Mouse (Mus musculus) hindbrain, postnatal 0 days (tissue): Measurements from ENCODE around the gene Epb41. TPM values are rescaled to one million over a fixed set of nuclear protein-coding genes. Genes with fewer than 3 reads are reported as not detected.

Experiments
- ATAC-seq: fragments of 200-750 bp; cut with Nextera tagmentation; 2 replicates; pipeline ENCODE4 v1.8.0; 2017; ENCODE audit warnings: mild to moderate bottlenecking, moderate TSS enrichment, moderate library complexity
- DNase-seq: peaks from one replicate; pipeline ENCODE4 v3.0.0-alpha.2; 2015; ENCODE audit warnings: low spot score
- H3K27ac ChIP-seq: fragments of 300-500 bp; sonication (generic); 2 replicates; pipeline ENCODE4 v1.5.1; 2014; ENCODE audit warnings: mild to moderate bottlenecking
- H3K27me3 ChIP-seq: fragments of 300-500 bp; sonication (generic); 2 replicates; pipeline ENCODE4 v1.6.1; 2014; ENCODE audit warnings: low read length, mixed read lengths; ENCODE audit not compliant: insufficient read depth
- H3K36me3 ChIP-seq: fragments of 300-500 bp; sonication (generic); 2 replicates; pipeline ENCODE4 v1.6.1; 2014; ENCODE audit warnings: low read length, mixed read lengths; ENCODE audit not compliant: insufficient read depth
- H3K4me1 ChIP-seq: fragments of 300-500 bp; sonication (generic); 2 replicates; pipeline ENCODE4 v1.6.1; 2014; ENCODE audit warnings: antibody characterized with exemption, low read length, mixed read lengths; ENCODE audit not compliant: insufficient read depth
- H3K4me2 ChIP-seq: fragments of 300-500 bp; sonication (generic); 2 replicates; pipeline ENCODE4 v1.6.1; 2014; ENCODE audit warnings: low read depth, mild to moderate bottlenecking, low read length, moderate library complexity, mixed read lengths
- H3K4me3 ChIP-seq: fragments of 300-500 bp; sonication (generic); 2 replicates; pipeline ENCODE4 v1.5.1; 2014; ENCODE audit warnings: low read length
- H3K9ac ChIP-seq: fragments of 300-500 bp; sonication (generic); replicated peaks from 2 replicates; pipeline ENCODE4 v1.6.1; 2014; ENCODE audit warnings: mild to moderate bottlenecking, low read length, moderate library complexity, mixed read lengths
- H3K9me3 ChIP-seq: fragments of 300-500 bp; sonication (generic); 2 replicates; pipeline ENCODE4 v1.6.1; 2016; ENCODE audit warnings: low read length, mixed read lengths
- CTCF ChIP-seq: IDR thresholded peaks from 2 replicates; pipeline ENCODE4 v1.5.1; 2016; ENCODE audit warnings: antibody characterized with exemption, control low read depth, low read depth
- WGBS: fragments of 180-500 bp; shearing (Covaris S2); extraction: QIAGEN DNeasy Blood & Tissue Kit; methylation state at CpG from one replicate; pipeline ENCODE4 v1.1.7; 2014; 5-methylcytosine and 5-hydroxymethylcytosine counted together
- polyA plus RNA-seq: library from polyadenylated mRNA; unstranded; fragments of >200 nt; fragmentation: Nextera tagmentation; extraction: Ambion mirVana; gene quantifications from 2 replicates; pipeline ENCODE4 v1.2.1, GENCODE M21; 2015
- total RNA-seq: library from RNA; depleted of rRNA; stranded (reverse); fragments of >200 nt; gene quantifications from 2 replicates; pipeline ENCODE4 v1.2.3, GENCODE M21; 2014

Epb41 gene
- total and polyA plus RNA-seq, 2 experiments from 2014 or later = 33.3 to 69.7 TPM

- Histone ChIP-seq H3K27ac (no peak overlapping the region), H3K4me2 (no peak overlapping the region), H3K9me3 (no peaks in the 10 kb centered on the region), H3K4me3 (no peak overlapping the region), H3K9ac (no peak overlapping the region), H3K4me1 (no peaks in the 10 kb centered on the region; the same call in 1 of the 2 replicates), H3K27me3 (no peaks in the 10 kb centered on the region), H3K36me3 (no peaks in the 10 kb centered on the region)
- no peak for ATAC-seq
- no peak for DNase-seq
- no peak for TF ChIP-seq CTCF
- 90% methylated on average over 2 of the region's 2 CpGs for WGBS
Measured at GRCm38 (mm10) chr4:132038809-132039208, 36.3 kb downstream of the Epb41 start.

- no peak overlapping the region for H3K27ac ChIP-seq
- 48% methylated on average over 7 of the region's 7 CpGs for WGBS
- no peak overlapping the region for H3K9ac ChIP-seq
- ATAC-seq (no peak), DNase-seq (no peak)
- no peak overlapping the region for H3K4me3 ChIP-seq
- H3K4me1 ChIP-seq = no peaks in the 10 kb centered on the region; the same call in 1 of the 2 replicates
- H3K9me3 ChIP-seq = no peaks in the 10 kb centered on the region
- TF ChIP-seq CTCF = no peak
- no peak overlapping the region for H3K4me2 ChIP-seq
- H3K36me3 ChIP-seq = no peaks in the 10 kb centered on the region
- H3K27me3 ChIP-seq = no peaks in the 10 kb centered on the region
Measured at GRCm38 (mm10) chr4:132037991-132038390, 37.1 kb downstream of the Epb41 start.

- Histone ChIP-seq H3K36me3 (no peaks in the 10 kb centered on the region), H3K4me2 (no peak overlapping the region), H3K9ac (no peak overlapping the region), H3K27me3 (no peaks in the 10 kb centered on the region), H3K27ac (no peak overlapping the region), H3K4me1 (no peaks in the 10 kb centered on the region; the same call in 1 of the 2 replicates), H3K4me3 (no peak overlapping the region), H3K9me3 (no peaks in the 10 kb centered on the region)
- no peak for TF ChIP-seq CTCF
- no peak for DNase-seq
- 87% methylated on average over 5 of the region's 5 CpGs for WGBS
- ATAC-seq = no peak
Measured at GRCm38 (mm10) chr4:132037137-132037536, 38.0 kb downstream of the Epb41 start.

GRCm38 (mm10) chr4:132034242-132034641 is 40.9 kb downstream of the Epb41 start:
- no peak overlapping the region for H3K4me3 ChIP-seq
- H3K36me3 ChIP-seq = no peaks in the 10 kb centered on the region
- H3K4me1 ChIP-seq = no peaks in the 10 kb centered on the region; the same call in 1 of the 2 replicates
- H3K4me2 ChIP-seq = no peak overlapping the region
- H3K9me3 ChIP-seq = no peaks in the 10 kb centered on the region
- 28% methylated on average over 2 of the region's 2 CpGs for WGBS
- TF ChIP-seq CTCF = no peak
- DNase-seq (no peak), ATAC-seq (no peak)
- H3K27ac ChIP-seq = no peak overlapping the region
- H3K27me3 ChIP-seq = no peaks in the 10 kb centered on the region
- H3K9ac ChIP-seq = no peak overlapping the region

GRCm38 (mm10) chr4:132033183-132033582 is 41.9 kb downstream of the Epb41 start:
- DNase-seq (no peak), ATAC-seq (no peak)
- no peaks in the 10 kb centered on the region for H3K27me3 ChIP-seq
- no peak overlapping the region for H3K4me2 ChIP-seq
- H3K4me1 ChIP-seq = no peaks in the 10 kb centered on the region; the same call in 1 of the 2 replicates
- 90% methylated on average over 1 of the region's 1 CpGs for WGBS
- H3K27ac ChIP-seq = no peak overlapping the region
- no peak overlapping the region for H3K9ac ChIP-seq
- no peak overlapping the region for H3K4me3 ChIP-seq
- TF ChIP-seq CTCF = peak; percentile 45
- H3K9me3 ChIP-seq = no peaks in the 10 kb centered on the region
- H3K36me3 ChIP-seq = no peaks in the 10 kb centered on the region

- WGBS = 61% methylated on average over 10 of the region's 10 CpGs
- DNase-seq (no peak), ATAC-seq (no peak)
- H3K4me1 ChIP-seq = no peaks in the 10 kb centered on the region; the same call in 1 of the 2 replicates
- no peaks in the 10 kb centered on the region for H3K9me3 ChIP-seq
- no peak overlapping the region for H3K27ac ChIP-seq
- H3K36me3 ChIP-seq = no peaks in the 10 kb centered on the region
- no peak for TF ChIP-seq CTCF
- H3K27me3 ChIP-seq = no peaks in the 10 kb centered on the region
- H3K4me2 ChIP-seq = no peak overlapping the region
- H3K4me3 ChIP-seq = no peak overlapping the region
- H3K9ac ChIP-seq = no peak overlapping the region
Measured at GRCm38 (mm10) chr4:132029851-132030741, 45.0 kb downstream of the Epb41 start.

- WGBS = 98% methylated on average over 1 of the region's 1 CpGs
Measured at GRCm38 (mm10) chr4:132027806-132028205, 47.3 kb downstream of the Epb41 start.

More at GRCm38 (mm10) chr4:132027806-132028205, 47.3 kb downstream of the Epb41 start:
- Histone ChIP-seq H3K36me3 (no peaks in the 10 kb centered on the region), H3K4me3 (no peak overlapping the region), H3K27ac (no peak overlapping the region), H3K9me3 (no peaks in the 10 kb centered on the region), H3K9ac (no peak overlapping the region), H3K27me3 (no peaks in the 10 kb centered on the region), H3K4me1 (no peaks in the 10 kb centered on the region; the same call in 1 of the 2 replicates), H3K4me2 (no peak overlapping the region)
- no peak for TF ChIP-seq CTCF
- ATAC-seq = no peak
- no peak for DNase-seq
